Mouse (Mus musculus) 416B (cell line): Measurements from ENCODE around the gene Pum1.
"Not testable (repeated sequence)": the region's sequence is repeated elsewhere in the genome, so short reads cannot be mapped to it uniquely, and the experiment has no call there.

Source experiments
- DNase-seq: peaks from one replicate; pipeline ENCODE4 v3.0.0; 2011; ENCODE audit warnings: low read depth

Gene Pum1

GRCm38 (mm10) chr4:130662979-130663725 is at the start of gene Pum1:
Gene Pum1 (plus strand): TSS chr4:130663321.
- peak; percentile 90 for DNase-seq

DNA sequence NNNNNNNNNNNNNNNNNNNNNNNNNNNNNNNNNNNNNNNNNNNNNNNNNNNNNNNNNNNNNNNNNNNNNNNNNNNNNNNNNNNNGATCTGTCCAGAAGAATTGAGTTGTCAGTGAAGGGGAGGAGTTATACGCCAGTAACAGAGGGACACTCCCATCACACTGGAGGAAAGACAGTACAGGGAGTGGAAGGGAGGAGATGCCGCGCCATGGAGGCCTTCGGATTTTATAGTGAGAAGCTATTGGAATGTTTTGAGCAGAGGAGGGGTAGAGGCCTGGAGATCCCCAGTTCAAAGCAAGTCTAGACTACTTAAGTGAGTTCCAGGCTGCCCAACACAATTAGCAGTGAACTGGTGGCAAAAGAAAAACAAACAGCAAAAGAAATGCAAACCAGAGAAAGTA is 33.7 kb upstream of the Pum1 start:
- DNase-seq, result no peak

DNA sequence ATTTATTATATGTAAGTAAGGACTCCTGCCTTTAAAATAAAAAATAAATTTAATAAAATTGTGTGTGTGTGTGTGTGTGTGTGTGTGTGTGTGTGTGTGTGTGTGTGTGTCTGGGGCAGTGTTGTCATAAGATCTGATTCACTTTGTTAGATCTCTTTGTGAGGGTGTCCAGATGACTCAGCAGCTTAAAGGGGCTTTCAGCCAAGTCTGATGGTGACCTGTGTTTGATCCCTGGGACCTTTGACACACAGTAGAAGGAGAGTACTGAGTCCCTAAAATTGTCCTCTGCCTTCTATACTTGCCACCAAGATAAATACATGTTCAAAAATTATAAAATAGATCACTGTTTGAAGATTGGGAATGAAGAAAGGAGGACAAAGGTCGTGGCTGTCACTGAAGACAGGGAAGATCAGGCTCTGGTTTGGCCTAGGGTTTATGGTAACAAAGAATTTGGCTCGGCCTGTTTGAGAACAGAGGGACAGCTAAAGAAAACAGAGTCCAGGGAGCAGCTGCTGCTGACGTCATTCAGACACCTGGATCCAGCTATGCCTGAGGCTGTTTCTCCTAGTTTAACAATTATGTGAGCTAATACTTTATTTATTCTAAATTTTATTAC is 32.8 kb upstream of the Pum1 start:
- peak; percentile 44 for DNase-seq

GRCm38 (mm10) chr4:130635076-130635475 is 28.0 kb upstream of the Pum1 start:
- DNase-seq, result not testable (repeated sequence)

DNA sequence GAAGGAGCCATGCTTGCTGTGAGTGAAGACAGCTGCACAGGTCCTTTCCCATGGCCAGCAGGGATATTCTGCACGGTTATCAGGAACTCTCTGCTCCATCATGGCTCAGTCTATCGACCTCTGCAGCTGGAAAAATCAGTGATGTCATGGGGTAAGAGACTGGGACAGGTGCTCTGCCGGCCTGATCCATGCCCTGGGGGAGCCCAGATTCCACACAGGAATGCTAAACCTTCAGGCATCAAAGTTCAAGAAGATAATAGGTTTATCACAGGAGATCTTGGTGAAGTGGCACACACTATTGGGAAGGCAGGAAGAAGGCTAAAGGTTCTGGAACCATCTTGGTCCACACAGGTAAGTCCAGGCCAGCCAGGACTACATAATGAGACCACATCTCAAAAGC is 26.4 kb upstream of the Pum1 start:
- no peak for DNase-seq

GRCm38 (mm10) chr4:130637488-130638422 is 25.4 kb upstream of the Pum1 start:
- no peak for DNase-seq

DNA sequence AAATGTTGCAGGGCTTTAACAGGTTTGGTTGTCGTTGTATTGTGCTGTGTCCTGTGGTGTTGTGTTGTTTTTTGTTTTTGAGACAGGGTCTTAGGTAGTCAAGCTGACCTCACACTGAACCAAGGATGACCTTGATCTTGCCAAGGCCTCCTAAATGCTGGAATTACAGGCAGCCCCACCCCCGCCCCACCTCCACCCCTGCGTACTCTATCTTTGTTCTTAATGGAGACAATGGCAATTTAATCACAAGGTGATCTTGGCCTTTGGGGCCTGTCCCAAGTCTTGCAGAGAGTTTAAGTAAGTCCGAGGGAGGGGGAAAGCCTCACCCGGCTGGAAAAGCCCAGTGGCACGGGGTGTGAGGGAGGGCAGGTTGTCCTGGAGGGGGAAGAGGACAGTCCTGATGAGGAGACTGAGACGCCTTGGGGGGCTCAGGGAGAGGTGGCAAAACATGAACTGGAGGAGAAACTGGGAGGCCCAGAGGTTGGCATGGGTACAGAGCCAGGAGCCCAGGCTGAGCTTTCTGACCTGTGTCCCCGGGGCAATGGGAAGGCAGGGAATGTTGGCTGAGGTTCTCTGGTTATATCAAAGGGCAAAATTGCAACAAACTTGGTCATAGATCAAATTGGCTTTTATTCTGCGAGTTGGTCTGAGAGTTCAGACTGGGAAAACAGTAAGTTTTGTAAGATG is 22.9 kb upstream of the Pum1 start:
- DNase-seq, result no peak

GRCm38 (mm10) chr4:130642468-130642867 is 20.7 kb upstream of the Pum1 start:
- DNase-seq, result no peak

DNA sequence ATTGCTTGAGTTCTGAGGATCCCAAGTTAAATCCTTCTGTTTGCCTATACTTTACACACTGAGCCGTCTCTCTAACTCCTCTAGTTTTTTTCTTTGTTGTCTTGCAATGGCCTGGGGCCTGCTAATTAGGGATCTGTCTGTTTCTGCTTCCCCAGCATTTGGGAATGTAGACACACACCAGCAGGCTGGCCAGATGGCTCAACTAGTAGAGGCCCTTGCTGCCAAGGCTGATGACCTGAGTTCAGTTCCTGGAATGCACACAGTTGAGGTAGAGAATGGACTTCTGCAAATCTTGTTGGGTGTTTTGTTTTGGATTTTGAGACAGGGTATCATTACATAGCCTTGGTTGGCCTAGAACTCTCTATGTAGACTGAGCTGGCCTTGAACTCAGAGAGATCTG is 17.7 kb upstream of the Pum1 start:
- no peak for DNase-seq

GRCm38 (mm10) chr4:130651286-130651685 is 11.8 kb upstream of the Pum1 start:
- no peak for DNase-seq

GRCm38 (mm10) chr4:130652546-130652945 is 10.6 kb upstream of the Pum1 start:
- no peak for DNase-seq

DNA sequence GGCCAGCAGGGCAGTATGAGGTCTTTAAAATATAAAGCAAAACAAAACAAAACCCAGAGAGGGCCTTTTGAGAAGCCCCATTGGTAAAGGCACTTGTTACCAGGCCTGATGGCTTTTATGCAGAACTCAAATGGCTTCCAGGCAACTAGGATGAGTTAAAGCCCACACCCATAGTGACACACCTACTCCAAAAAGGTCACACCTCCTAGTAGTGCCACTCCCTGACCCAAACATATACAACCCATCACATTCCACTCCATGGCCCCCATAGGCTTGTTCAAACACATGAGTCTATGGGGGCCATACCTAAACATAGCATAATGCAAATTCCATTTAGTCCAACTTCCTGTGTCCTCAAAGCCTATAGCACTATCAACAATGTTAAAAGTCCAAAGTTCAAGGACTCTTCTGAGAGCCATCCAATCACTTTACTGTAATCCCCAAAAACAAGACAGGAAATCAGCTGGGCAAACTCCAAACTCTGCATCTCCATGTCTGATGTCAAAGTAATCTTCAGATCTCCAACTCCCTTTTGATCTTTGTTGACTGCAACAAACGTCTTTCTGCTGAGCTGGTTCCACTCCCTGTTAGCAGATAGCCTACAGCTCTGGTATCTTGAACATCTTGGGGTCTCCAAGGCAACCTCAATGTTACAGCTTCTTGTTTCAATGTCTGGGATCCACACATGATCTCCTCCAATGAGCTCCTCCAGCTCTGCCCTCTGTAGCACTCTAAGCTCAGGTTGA is 5.1 kb upstream of the Pum1 start:
- no peak for DNase-seq

GRCm38 (mm10) chr4:130659470-130659869 is 3.7 kb upstream of the Pum1 start:
- DNase-seq, result no peak

DNA sequence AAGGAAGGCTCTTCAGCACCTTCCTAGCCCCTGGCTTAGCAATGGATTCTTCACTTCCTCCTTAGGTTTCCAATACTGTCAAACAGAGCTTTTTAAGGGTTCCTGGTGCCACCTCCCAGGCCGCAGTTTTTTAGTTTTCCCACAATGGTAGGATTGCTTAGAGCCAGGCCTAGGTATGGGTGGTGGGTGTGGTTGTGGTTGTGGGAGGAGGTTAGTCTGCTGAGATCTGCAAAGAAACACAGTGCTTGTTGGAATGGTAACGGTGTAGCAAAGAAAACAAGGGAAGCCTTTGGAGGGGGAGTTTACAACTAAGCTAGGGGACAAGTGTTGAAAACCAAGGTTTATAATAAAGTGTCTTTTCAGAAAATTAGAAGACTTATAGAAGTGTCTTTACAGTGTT is 3.0 kb upstream of the Pum1 start:
- no peak for DNase-seq

- no peak for DNase-seq
These were observed 2.0 kb upstream of the Pum1 start for GRCm38 (mm10) chr4:130661151-130661550.

GRCm38 (mm10) chr4:130662305-130662704 is 816 bp upstream of the Pum1 start:
- not testable (repeated sequence) for DNase-seq

DNA sequence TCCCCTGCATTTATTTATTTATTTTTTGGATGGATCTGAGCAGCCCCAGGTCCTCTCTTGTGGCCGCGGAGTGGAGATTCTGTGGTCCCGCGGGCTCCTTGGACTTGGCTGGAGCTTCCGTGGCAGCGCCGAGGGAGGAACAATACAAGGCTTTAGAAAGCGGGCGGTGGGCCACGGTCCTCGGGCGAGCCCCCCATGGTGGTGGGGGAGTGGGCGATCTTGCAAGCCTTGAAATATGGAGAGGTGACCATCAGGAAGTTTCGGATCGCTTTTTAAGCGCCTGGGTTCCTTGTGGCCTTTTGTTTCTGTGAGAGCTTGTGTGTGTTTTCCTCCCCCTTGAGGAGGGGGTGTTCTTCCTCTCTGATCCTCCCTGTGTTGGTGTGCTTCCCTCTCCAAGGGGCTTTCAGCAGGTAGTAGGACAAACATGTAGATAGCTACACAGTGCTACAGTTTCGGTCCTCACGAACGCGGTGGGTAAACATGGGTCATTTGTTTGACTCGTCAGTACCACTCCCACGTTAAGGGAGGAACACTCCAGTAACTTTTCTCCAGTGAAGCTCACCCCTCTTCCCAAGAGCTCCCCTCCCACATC is 785 bp downstream of the Pum1 start:
- peak; percentile 46 for DNase-seq

- no peak for DNase-seq
These were observed 1.4 kb downstream of the Pum1 start for GRCm38 (mm10) chr4:130664414-130665029.

DNA sequence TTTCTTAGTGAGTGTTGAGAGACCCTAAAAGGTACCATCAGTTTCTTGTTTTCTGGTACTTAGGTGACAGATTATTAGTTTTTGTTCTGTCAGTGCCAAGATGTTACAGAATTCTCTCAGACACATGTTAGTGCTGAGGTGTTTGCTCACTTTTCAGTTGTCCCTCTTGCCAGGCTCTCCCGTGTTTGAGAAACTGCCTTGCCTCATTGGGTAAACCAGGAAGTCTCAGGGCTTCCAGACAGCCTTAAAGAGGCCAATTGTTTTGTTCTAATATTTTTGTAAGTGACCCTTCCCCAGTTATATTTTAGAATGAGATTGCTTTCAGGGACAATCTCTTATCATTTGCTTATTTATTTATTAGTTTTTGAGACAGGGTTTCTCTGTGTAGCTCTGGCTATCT is 2.1 kb downstream of the Pum1 start:
- peak; percentile 52 for DNase-seq

GRCm38 (mm10) chr4:130667686-130668085 is 4.6 kb downstream of the Pum1 start:
- DNase-seq, result no peak

DNA sequence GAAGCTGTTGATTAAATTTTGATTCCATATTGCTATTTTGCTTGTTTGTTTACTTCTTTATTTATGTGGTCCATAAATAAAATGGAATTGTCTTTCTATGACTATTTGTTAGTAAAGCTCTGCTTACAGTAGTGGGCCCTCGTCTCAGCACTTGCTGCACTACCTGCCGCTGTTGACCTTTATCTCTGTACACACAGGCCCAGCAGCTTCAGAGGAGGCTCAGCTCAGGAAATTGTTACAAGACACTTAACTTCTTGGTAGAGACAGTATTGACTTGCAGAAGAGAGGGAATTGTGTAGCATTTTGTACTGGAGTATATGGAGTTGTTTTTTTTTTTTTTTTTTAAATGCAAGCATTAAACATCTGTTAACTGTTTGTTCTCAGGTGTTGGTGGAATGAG is 5.4 kb downstream of the Pum1 start:
- DNase-seq, result no peak
